Mouse (Mus musculus): ENCODE measurements around the gene Abcg8. TPM values are rescaled to one million over a fixed set of nuclear protein-coding genes. Genes with fewer than 3 reads are reported as not detected.
A peak's percentile ranks its signal among the peaks of the same experiment; 100 is the strongest.

The Abcg8 gene
- polyA plus RNA-seq, 1 experiment from 2014 or later = 47.4 TPM

DNA sequence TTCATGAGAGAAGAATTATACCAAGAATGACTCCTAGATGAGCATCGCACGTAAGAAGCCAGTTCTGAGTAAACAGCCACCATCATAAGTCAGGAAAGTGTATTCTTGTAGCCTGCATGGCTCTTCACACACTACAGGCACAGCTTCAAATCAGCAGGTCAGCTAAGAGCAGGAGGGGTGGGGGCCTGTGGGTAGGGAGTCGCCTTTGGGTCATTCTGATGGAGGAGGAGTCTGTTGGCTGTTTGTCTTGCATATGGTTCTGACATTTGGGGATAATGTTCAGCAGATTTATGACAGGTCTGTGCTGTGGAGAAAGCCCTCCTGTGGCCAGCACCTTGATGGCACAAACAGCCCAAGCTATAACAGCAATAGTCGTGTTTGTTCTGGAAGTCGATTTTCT is 19.9 kb upstream of the Abcg8 start:
- Histone ChIP-seq H3K9me3 (ENCODE audit: control insufficient read depth) (no peaks in the 10 kb centered on the region), H3K4me1 (replicated peaks; ENCODE audit: control insufficient read depth, insufficient read depth, low read length) (0 out of 2 replicates have a peak, but pooled peaks cover 8% of the 10 kb centered on the region), H3K4me2 (replicated peaks; ENCODE audit: low read depth) (no peak overlapping the region), H3K27ac (ENCODE audit: low read depth, low read length) (no peak overlapping the region; the same call in 1 of the 2 replicates), H3K27me3 (replicated peaks; ENCODE audit: control insufficient read depth, insufficient read depth, low read length) (no peaks in the 10 kb centered on the region), H3K36me3 (ENCODE audit: control insufficient read depth, insufficient read depth) (no peaks in the 10 kb centered on the region; the same call in 1 of the 2 replicates), H3K4me3 (ENCODE audit: low read depth, low read length) (no peak overlapping the region), H3K9ac (ENCODE audit: low read depth, low read length) (no peak overlapping the region)
- WGBS = 56% methylated on average over 5 of the region's 5 CpGs
- TF ChIP-seq CTCF (IDR thresholded peaks at IDR 0.05; ENCODE audit: low read depth) = no peak
- no peak for ATAC-seq

DNA sequence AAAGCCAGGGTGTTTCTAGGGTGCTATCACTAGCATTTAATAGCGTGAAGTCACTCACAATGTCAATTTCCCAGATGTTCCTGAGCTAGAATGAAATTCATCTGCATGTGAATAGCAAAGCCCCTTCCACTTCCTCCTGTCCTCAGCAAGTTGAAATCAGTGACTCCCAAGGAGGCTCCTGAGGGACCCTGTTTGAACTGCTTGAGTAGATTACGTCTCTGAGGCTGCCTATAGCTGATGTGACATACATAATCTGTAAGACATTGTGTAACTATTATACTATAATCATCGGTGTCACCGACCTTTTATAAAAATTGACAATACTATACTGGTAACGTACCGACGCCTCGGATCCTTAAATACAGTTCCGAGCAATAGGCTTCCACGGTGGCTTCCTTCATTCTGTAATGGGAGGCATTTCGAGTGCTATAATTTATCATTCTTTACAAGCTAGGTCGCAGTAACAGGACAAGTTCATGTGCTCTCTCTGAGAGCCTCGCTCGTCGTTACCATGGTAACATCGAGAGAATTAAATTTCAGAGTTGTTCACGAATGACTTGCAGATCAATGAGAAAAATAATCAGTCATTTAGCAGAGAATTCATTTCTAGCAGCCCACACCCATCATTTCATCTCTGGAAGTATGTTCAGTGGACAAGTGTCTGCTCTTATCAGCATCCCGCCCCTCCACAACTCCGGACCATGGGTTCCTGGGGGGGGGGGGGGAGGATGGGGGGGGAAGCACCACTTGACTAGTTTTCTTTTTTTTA is 19.3 kb upstream of the Abcg8 start:
- H3K4me3 ChIP-seq (ENCODE audit: low read depth, low read length) = no peak overlapping the region
- no peaks in the 10 kb centered on the region for H3K9me3 ChIP-seq (ENCODE audit: control insufficient read depth)
- H3K36me3 ChIP-seq (ENCODE audit: control insufficient read depth, insufficient read depth) = no peaks in the 10 kb centered on the region; the same call in 1 of the 2 replicates
- H3K4me2 ChIP-seq (replicated peaks; ENCODE audit: low read depth) = no peak overlapping the region
- no peaks in the 10 kb centered on the region for H3K27me3 ChIP-seq (replicated peaks; ENCODE audit: control insufficient read depth, insufficient read depth, low read length)
- H3K9ac ChIP-seq (ENCODE audit: low read depth, low read length) = no peak overlapping the region
- H3K4me1 ChIP-seq (replicated peaks; ENCODE audit: control insufficient read depth, insufficient read depth, low read length) = 0 out of 2 replicates have a peak, but pooled peaks cover 5% of the 10 kb centered on the region
- no peak overlapping the region for H3K27ac ChIP-seq (ENCODE audit: low read depth, low read length)
- no peak for TF ChIP-seq CTCF (IDR thresholded peaks at IDR 0.05; ENCODE audit: low read depth)
- 61% methylated on average over 19 of the region's 19 CpGs for WGBS
- ATAC-seq = no peak

DNA sequence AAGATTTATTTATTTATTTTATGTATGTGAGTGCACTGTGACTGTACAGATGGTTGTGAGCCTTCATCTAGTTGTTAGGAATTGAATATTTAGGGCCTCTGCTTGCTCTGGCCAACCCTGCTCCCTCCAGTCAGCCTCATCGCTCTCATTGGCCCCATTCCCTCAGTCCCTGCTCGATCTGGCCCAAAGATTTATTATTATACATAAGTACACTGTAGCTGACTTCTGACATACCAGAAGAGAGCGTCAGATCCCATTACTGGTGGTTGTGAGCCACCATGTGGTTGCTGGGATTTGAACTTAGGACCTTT is 18.7 kb upstream of the Abcg8 start:
- 51% methylated on average over 3 of the region's 3 CpGs for WGBS
- H3K27ac ChIP-seq (ENCODE audit: low read depth, low read length) = no peak overlapping the region
- H3K9ac ChIP-seq (ENCODE audit: low read depth, low read length) = no peak overlapping the region
- H3K27me3 ChIP-seq (replicated peaks; ENCODE audit: control insufficient read depth, insufficient read depth, low read length) = no peaks in the 10 kb centered on the region
- 0 out of 2 replicates have a peak, but pooled peaks cover 5% of the 10 kb centered on the region for H3K4me1 ChIP-seq (replicated peaks; ENCODE audit: control insufficient read depth, insufficient read depth, low read length)
- no peak for ATAC-seq
- no peaks in the 10 kb centered on the region for H3K9me3 ChIP-seq (ENCODE audit: control insufficient read depth)
- H3K4me2 ChIP-seq (replicated peaks; ENCODE audit: low read depth) = no peak overlapping the region
- H3K4me3 ChIP-seq (ENCODE audit: low read depth, low read length) = no peak overlapping the region
- TF ChIP-seq CTCF (IDR thresholded peaks at IDR 0.05; ENCODE audit: low read depth) = no peak; the same call in 1 of the 2 replicates
- H3K36me3 ChIP-seq (ENCODE audit: control insufficient read depth, insufficient read depth) = no peaks in the 10 kb centered on the region; the same call in 1 of the 2 replicates

DNA sequence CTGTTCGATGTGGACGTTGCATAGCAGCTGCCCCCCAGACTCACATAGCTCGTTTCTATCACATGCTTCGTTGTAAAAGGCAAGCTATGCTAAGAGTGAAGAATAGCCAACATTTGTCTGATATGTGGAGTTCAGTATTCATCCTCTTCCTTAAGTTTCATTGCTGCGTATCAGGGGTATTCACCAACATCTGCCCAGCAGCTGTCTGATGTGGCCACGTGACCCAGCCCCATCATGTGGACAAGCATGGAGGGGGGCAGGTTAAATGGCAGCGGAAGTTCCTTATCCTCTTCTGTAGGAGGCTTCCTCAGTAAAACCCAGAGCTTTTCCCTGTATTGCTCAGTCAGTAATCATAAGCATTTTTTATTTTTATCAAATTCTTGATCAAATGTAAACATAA is 18.3 kb upstream of the Abcg8 start:
- ATAC-seq = no peak
- no peak for TF ChIP-seq CTCF (IDR thresholded peaks at IDR 0.05; ENCODE audit: low read depth)
- no peak overlapping the region for H3K9ac ChIP-seq (ENCODE audit: low read depth, low read length)
- no peak overlapping the region for H3K4me3 ChIP-seq (ENCODE audit: low read depth, low read length)
- 64% methylated on average over 7 of the region's 7 CpGs for WGBS
- no peaks in the 10 kb centered on the region for H3K27me3 ChIP-seq (replicated peaks; ENCODE audit: control insufficient read depth, insufficient read depth, low read length)
- H3K4me2 ChIP-seq (replicated peaks; ENCODE audit: low read depth) = no peak overlapping the region
- 0 out of 2 replicates have a peak, but pooled peaks cover 5% of the 10 kb centered on the region for H3K4me1 ChIP-seq (replicated peaks; ENCODE audit: control insufficient read depth, insufficient read depth, low read length)
- no peaks in the 10 kb centered on the region; the same call in 1 of the 2 replicates for H3K36me3 ChIP-seq (ENCODE audit: control insufficient read depth, insufficient read depth)
- H3K27ac ChIP-seq (ENCODE audit: low read depth, low read length) = no peak overlapping the region
- H3K9me3 ChIP-seq (ENCODE audit: control insufficient read depth) = no peaks in the 10 kb centered on the region

DNA sequence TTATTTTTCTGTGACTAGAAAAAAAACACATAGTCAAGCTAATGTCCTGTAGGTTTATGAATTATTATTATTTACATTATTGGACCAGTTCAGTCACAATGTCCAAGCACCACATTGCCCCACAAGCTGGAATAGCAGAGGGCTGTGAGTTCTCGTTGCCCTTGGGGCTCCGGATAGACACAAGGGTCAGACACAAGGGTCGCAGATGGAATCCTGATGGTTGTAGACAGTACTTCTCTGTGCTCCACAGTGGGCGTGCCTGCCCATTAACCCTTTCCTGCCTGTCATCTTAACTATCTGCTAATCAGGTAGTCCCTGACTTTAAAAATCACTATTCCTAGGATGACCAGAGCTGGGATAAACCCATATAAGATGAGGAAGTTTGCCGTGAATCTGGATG is 17.9 kb upstream of the Abcg8 start:
- peak overlapping the region; percentile 61; the same call in 1 of the 2 replicates for H3K27ac ChIP-seq (ENCODE audit: low read depth, low read length)
- H3K4me3 ChIP-seq (ENCODE audit: low read depth, low read length) = no peak overlapping the region
- WGBS = 35% methylated on average over 5 of the region's 5 CpGs
- H3K36me3 ChIP-seq (ENCODE audit: control insufficient read depth, insufficient read depth) = peaks cover under 1% of the 10 kb centered on the region; the same call in 1 of the 2 replicates
- no peak overlapping the region for H3K9ac ChIP-seq (ENCODE audit: low read depth, low read length)
- no peak for ATAC-seq
- H3K27me3 ChIP-seq (replicated peaks; ENCODE audit: control insufficient read depth, insufficient read depth, low read length) = no peaks in the 10 kb centered on the region
- TF ChIP-seq CTCF (IDR thresholded peaks at IDR 0.05; ENCODE audit: low read depth) = no peak
- H3K4me1 ChIP-seq (replicated peaks; ENCODE audit: control insufficient read depth, insufficient read depth, low read length) = 0 out of 2 replicates have a peak, but pooled peaks cover 5% of the 10 kb centered on the region
- H3K4me2 ChIP-seq (replicated peaks; ENCODE audit: low read depth) = no peak overlapping the region
- no peaks in the 10 kb centered on the region for H3K9me3 ChIP-seq (ENCODE audit: control insufficient read depth)

DNA sequence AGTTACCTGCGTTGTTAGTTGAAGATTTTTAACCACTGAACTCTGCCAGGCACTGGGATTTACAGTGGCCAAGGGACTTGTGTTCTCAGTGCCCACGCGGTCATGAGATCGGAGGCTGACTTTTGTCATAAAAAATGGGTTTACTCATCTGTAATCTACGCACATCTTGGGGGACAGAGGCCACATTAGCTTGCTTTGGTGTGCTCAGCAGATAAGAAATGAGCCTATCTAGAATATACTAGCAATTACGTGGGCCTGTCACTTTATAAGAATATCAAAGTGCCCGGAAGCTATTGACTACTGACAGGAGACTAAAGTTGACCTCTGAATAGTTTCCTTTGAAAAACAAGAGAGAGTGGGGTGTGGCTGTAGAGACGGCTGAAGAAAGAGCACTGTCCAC is 17.2 kb upstream of the Abcg8 start:
- ATAC-seq = peak; percentile 72
- Histone ChIP-seq H3K27me3 (replicated peaks; ENCODE audit: control insufficient read depth, insufficient read depth, low read length) (no peaks in the 10 kb centered on the region), H3K9ac (ENCODE audit: low read depth, low read length) (no peak overlapping the region), H3K27ac (ENCODE audit: low read depth, low read length) (peak overlapping the region; percentile 61; the same call in 1 of the 2 replicates), H3K9me3 (ENCODE audit: control insufficient read depth) (no peaks in the 10 kb centered on the region), H3K36me3 (ENCODE audit: control insufficient read depth, insufficient read depth) (peaks cover 7% of the 10 kb centered on the region; the same call in 1 of the 2 replicates), H3K4me3 (ENCODE audit: low read depth, low read length) (no peak overlapping the region), H3K4me2 (replicated peaks; ENCODE audit: low read depth) (no peak overlapping the region), H3K4me1 (replicated peaks; ENCODE audit: control insufficient read depth, insufficient read depth, low read length) (0 out of 2 replicates have a peak, but pooled peaks cover 5% of the 10 kb centered on the region)
- no peak for TF ChIP-seq CTCF (IDR thresholded peaks at IDR 0.05; ENCODE audit: low read depth)
- WGBS = 35% methylated on average over 8 of the region's 8 CpGs

All from intestine, postnatal 0 days (tissue).